Mouse (Mus musculus): Measurements from ENCODE around the gene Rmnd1.
"Not testable (repeated sequence)": the region's sequence is repeated elsewhere in the genome, so short reads cannot be mapped to it uniquely, and the experiment has no call there.

Gene Rmnd1

DNA sequence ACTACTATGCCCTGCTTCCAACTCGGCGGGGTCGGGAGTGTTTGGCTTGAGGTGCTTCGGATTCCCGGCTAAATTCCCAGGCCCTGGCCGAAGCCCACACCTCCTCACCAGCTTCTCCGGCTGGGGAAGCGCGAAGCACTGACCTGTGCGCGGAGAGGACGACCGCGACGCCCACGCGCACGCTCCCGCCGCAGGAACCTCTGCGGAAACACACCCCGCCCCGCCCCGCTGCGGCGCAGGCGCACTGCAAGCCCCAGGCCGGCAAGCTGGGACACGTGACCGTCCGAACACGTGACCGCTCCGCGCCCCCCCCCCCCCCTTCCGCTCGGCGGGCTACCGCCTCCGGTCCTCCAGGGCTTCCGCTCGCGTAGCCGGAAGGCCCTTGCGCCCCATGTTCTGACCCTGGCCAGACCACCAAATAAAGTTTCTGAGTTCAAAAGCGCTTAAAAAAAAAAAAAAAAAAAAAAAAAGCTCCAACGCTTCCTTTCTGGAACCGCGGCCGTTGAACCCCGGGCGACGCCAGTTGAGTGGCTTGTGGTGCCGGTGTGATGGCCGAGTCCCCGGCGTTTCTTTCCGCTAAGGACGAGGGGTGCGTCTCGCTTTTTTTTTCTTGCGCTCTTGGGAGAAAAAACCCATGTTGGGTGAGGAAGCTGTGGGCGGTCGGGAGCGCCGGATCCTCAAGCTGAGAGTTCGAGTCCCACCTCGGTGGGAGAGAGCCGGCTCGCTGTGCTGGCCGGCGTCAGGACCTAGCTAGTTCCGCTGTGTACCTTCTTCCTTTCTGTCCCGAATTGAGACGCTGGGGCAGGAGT lies at the start of gene Rmnd1, which contains the start of gene Armt1:
Gene Rmnd1 (minus strand): TSS at position 266 of the 809 bp plus-strand sequence.
Gene Armt1 (plus strand): TSS at position 345 of the 809 bp plus-strand sequence.
- DNase-seq (ENCODE audit: low read depth, low spot score): peak; percentile 97

GRCm38 (mm10) chr10:4481695-4482094 lies 49.5 kb upstream of the Rmnd1 start:
- DNase-seq (ENCODE audit: low read depth, low spot score): no peak

GRCm38 (mm10) chr10:4480929-4481328 lies 48.7 kb upstream of the Rmnd1 start:
- DNase-seq (ENCODE audit: low read depth, low spot score): no peak

DNA sequence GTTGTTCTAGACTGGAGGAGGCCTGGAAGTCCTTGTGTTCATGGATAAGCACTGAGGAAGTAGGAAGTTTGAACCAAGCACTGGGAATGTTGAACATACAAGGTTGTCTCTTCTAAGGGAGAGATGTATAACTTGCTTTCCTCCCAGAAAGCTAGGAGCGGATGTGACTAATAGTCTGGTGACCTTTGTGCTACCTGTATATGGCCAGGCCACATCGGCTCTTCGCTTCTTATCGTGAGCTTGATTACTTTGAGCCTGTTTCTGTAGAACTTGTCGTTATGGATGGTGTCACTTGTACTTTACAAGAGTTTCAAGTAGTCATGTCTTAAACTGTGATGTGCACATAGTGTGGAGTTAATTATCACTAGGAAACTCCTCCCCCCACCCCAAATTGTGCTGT lies 44.4 kb upstream of the Rmnd1 start:
- DNase-seq (ENCODE audit: low read depth, low spot score): no peak

GRCm38 (mm10) chr10:4475431-4475830 lies 43.2 kb upstream of the Rmnd1 start:
- no peak for DNase-seq (ENCODE audit: low read depth, low spot score)

DNA sequence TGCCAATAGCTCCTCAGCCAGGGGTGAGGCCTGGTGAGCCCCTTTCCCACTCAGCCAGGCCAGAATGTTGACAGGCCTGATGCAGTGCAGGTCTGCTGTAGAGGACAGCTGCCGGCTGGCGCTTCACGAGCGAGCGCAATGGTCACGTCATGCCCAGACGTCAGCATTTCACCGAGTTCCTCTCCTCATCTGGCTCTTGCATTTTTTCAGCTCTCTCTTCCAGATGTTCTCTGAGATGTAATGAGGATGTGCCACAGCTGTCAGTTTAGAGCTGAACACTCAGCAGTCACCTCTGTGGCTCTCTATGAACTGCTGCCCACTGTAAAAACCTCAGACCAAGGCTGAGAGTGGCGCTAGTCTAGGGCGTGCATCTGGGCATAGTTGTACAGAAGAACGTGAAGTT lies 41.4 kb upstream of the Rmnd1 start:
- DNase-seq (ENCODE audit: low read depth, low spot score): no peak

- no peak for DNase-seq (ENCODE audit: low read depth, low spot score)
These were observed 37.2 kb upstream of the Rmnd1 start for GRCm38 (mm10) chr10:4469406-4469805.

- DNase-seq (ENCODE audit: low read depth, low spot score): no peak
These were observed 33.6 kb upstream of the Rmnd1 start for GRCm38 (mm10) chr10:4465799-4466198.

- DNase-seq (ENCODE audit: low read depth, low spot score): peak; percentile 85
These were observed 28.0 kb upstream of the Rmnd1 start for GRCm38 (mm10) chr10:4460201-4460600.

GRCm38 (mm10) chr10:4456409-4456808 lies 24.2 kb upstream of the Rmnd1 start:
- DNase-seq (ENCODE audit: low read depth, low spot score): peak; percentile 36

DNA sequence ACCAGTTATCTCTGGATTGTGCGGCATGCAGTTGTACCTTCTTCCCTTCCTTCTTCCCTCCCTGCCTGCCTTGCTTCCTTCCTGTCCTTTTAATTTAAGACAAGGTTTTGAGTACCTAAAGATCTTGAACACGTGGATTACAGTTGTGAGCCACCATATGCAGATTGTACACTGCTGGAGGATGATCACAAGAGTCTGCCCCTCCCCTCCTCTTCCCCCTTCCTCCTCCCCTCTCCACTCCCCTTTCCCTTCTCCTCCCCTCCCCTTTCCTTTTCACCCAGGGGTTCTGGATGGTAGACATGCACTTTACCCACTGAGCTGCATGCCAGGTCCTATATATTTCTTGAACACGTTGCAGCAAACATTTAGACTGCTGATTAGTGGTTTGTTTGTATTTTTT lies 3.2 kb upstream of the Rmnd1 start:
- peak; percentile 74 for DNase-seq (ENCODE audit: low read depth, low spot score)

GRCm38 (mm10) chr10:4433871-4434270 lies 1.7 kb upstream of the Rmnd1 start:
- DNase-seq (ENCODE audit: low read depth, low spot score): not testable (repeated sequence)

DNA sequence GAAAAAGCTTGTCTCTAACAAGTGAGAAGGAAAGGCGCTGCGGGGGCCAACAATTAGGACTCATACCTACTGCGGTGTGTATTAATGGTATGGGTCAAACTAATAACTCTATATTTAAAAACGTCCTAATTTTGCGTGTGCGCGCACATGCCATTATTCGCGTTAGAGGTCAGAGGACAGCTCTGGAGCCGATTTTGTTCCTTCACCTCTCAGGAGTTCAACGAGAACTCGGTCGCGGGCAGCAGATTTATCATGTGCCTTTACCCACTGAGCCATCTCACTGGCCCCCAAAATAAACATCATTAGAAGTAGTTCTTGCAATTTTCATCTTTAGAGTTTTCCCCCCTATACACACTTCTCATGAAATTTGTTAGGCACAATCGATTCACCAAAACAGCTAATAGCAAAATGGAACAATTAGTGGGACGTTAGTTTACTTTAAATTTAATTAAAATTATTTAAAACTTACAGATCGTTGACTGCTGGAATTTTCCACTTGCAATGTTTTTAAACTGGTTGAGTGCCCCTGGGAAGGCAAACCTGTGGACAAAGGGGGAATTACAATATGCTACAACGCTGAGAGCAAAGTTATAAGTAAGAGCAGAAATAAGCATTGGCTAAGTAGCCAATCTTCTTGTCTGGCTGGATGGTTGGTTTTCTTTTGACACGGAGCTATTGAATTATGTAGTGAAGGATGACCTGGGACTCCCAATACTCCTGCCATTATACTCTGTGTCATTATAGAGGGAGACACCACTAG lies 988 bp upstream of the Rmnd1 start:
- DNase-seq (ENCODE audit: low read depth, low spot score): peak; percentile 50

- DNase-seq (ENCODE audit: low read depth, low spot score): no peak
These were observed 454 bp downstream of the Rmnd1 start for GRCm38 (mm10) chr10:4431746-4432122.

DNA sequence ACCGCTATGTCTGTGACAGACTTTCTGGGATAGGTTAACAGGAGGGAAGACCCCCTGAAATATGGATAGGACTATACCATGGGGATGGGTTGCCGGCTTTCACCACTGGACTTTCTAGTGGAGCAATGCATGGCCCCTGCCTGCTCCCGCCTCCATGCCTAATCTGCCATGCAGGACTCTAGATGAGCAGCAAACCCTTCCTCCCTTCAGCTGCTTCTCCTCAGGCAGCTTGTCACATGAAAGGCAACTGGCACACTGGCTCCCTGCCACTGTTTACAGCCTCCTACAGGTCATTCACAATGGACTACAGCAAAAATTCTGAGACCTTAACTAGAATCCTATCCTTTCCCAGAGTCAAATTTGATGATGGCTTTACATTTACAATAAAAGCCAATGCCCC lies 1.4 kb downstream of the Rmnd1 start:
- DNase-seq (ENCODE audit: low read depth, low spot score): no peak

GRCm38 (mm10) chr10:4430399-4430798 lies 1.8 kb downstream of the Rmnd1 start:
- DNase-seq (ENCODE audit: low read depth, low spot score): no peak

DNA sequence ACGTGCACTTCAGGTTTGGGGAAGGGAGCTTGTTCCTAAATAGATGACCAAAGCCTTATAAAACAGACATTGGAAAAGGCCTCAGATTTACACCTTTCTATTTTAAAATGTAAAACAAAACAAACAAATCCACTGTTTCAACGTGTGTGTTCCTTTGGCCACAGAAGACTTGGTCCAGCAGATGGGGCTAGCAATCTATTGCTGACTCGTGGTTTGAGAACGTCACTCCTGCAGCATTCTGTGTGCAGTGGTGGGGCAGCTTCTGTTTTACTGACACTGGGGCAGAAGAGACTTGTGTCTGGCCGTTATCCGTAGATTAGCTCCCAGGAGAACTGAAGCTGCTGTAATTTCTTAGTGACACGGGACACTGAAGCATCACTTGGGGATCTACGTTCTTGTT lies 6.9 kb downstream of the Rmnd1 start:
- DNase-seq (ENCODE audit: low read depth, low spot score): no peak

DNA sequence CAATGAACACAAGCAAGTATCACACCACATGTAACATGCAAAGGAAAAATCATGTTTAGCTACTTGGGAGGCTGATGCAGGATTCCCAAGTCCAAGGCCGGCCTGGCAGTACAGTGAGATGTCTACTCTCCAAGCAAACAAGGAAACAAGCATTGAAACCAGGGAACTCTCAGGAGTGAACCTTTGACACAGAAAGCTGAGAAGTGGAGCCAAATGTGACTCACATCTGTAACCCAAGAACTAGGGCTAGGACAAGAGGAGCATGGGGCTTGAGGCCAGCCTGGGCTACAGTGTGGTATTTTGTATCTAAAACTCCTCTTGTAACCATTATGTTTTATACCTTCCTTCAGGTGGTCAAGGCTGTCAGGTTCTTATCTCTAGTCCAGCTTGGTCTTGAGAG lies 25.0 kb downstream of the Rmnd1 start:
- no peak for DNase-seq (ENCODE audit: low read depth, low spot score)

- no peak for DNase-seq (ENCODE audit: low read depth, low spot score)
These were observed 26.7 kb downstream of the Rmnd1 start for GRCm38 (mm10) chr10:4405511-4405910.

GRCm38 (mm10) chr10:4404895-4405491 lies 27.2 kb downstream of the Rmnd1 start:
- DNase-seq (ENCODE audit: low read depth, low spot score): peak; percentile 77

GRCm38 (mm10) chr10:4398058-4398457 lies 34.1 kb downstream of the Rmnd1 start:
- no peak for DNase-seq (ENCODE audit: low read depth, low spot score)

DNA sequence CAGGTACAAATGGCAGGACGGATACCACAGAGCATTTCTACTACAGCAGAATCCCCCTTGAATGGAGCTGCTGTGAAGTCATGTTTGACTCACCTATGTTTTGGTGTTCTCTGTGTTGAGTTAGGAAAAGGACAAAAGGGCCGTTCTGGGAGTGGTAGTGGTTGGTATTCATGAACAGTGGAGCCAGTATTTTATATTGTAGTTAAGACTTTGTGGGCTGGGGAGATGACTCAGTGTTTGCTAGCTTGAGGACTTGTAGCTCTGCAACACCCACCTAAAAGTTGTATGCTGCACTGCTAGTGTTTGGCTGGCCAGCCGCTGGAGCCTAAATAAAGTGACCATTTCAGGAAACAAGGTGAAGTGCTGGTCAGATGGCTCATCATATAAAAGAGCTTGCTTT lies 36.9 kb downstream of the Rmnd1 start:
- DNase-seq (ENCODE audit: low read depth, low spot score): no peak
